Mouse (Mus musculus) embryonic facial prominence, embryonic 11.5 days (tissue): Measurements from ENCODE around the gene Tnni2. TPM values are rescaled to one million over a fixed set of nuclear protein-coding genes. Genes with fewer than 3 reads are reported as not detected.

Source experiments
- ATAC-seq: fragments of 200-750 bp; cut with Nextera tagmentation; replicated peaks from 2 replicates; pipeline ENCODE4 v1.8.0; 2017; ENCODE audit warnings: low read depth; ENCODE audit not compliant: insufficient number of reproducible peaks, low FRiP score, low TSS enrichment
- DNase-seq: peaks from one replicate; pipeline ENCODE4 v3.0.0-alpha.2; 2015; ENCODE audit warnings: low spot score
- H3K27ac ChIP-seq: fragments of 300-500 bp; sonication (generic); replicated peaks from 2 replicates; pipeline ENCODE4 v1.5.1; 2014; ENCODE audit warnings: mild to moderate bottlenecking, low read depth, low read length, control low read depth
- H3K27me3 ChIP-seq: fragments of 300-500 bp; sonication (generic); 2 replicates; pipeline ENCODE4 v1.6.1; 2014; ENCODE audit warnings: mild to moderate bottlenecking, low read length, moderate library complexity, mixed read lengths; ENCODE audit not compliant: control insufficient read depth, insufficient read depth
- H3K36me3 ChIP-seq: fragments of 300-500 bp; sonication (generic); replicated peaks from 2 replicates; pipeline ENCODE4 v1.6.1; 2014; ENCODE audit warnings: low read depth, mild to moderate bottlenecking, low read length, moderate library complexity, mixed read lengths; ENCODE audit not compliant: control insufficient read depth, insufficient read depth
- H3K4me1 ChIP-seq: fragments of 300-500 bp; sonication (generic); 2 replicates; pipeline ENCODE4 v1.6.1; 2014; ENCODE audit warnings: low read length, mixed read lengths; ENCODE audit not compliant: control insufficient read depth, insufficient read depth
- H3K4me2 ChIP-seq: fragments of 300-500 bp; sonication (generic); 2 replicates; pipeline ENCODE4 v1.6.1; 2014; ENCODE audit warnings: low read depth, mild to moderate bottlenecking, control low read depth, low read length, moderate library complexity
- H3K4me3 ChIP-seq: fragments of 300-500 bp; sonication (generic); 2 replicates; pipeline ENCODE4 v1.5.1; 2014; ENCODE audit warnings: low read depth, low read length, control low read depth
- H3K9ac ChIP-seq: fragments of 300-500 bp; sonication (generic); replicated peaks from 2 replicates; pipeline ENCODE4 v1.6.1; 2014; ENCODE audit warnings: mild to moderate bottlenecking, control low read depth, low read length
- H3K9me3 ChIP-seq: fragments of 300-500 bp; sonication (generic); replicated peaks from 2 replicates; pipeline ENCODE4 v1.6.1; 2016; ENCODE audit warnings: mild to moderate bottlenecking, low read length, inconsistent platforms, mixed read lengths; ENCODE audit not compliant: control insufficient read depth
- WGBS: fragments of 180-500 bp; shearing (Covaris S2); extraction: QIAGEN DNeasy Blood & Tissue Kit; methylation state at CpG from one replicate; pipeline ENCODE4 v1.1.7; 2014; 5-methylcytosine and 5-hydroxymethylcytosine counted together
- polyA plus RNA-seq: library from polyadenylated mRNA; unstranded; fragments of >200 nt; fragmentation: Nextera tagmentation; extraction: Ambion mirVana; gene quantifications from 2 replicates; pipeline ENCODE4 v1.2.1, GENCODE M21; 2014

The Tnni2 gene
- polyA plus RNA-seq, 1 experiment from 2014 or later, result 2.7 TPM

GRCm38 (mm10) chr7:142462594-142463078, 21.0 kb downstream of the Tnni2 start:
- H3K9ac ChIP-seq, result no peak overlapping the region
- WGBS, result 82% methylated on average over 4 of the region's 4 CpGs
- DNase-seq (no peak), ATAC-seq (no peak)
- no peaks in the 10 kb centered on the region for H3K9me3 ChIP-seq
- no peaks in the 10 kb centered on the region for H3K27me3 ChIP-seq
- H3K4me1 ChIP-seq, result no peaks in the 10 kb centered on the region
- no peak overlapping the region for H3K4me2 ChIP-seq
- H3K27ac ChIP-seq, result no peak overlapping the region
- H3K4me3 ChIP-seq, result no peak overlapping the region
- H3K36me3 ChIP-seq, result no peaks in the 10 kb centered on the region

- Histone ChIP-seq H3K36me3 (no peaks in the 10 kb centered on the region), H3K27ac (no peak overlapping the region), H3K9me3 (no peaks in the 10 kb centered on the region), H3K9ac (no peak overlapping the region), H3K4me1 (peaks cover 12% of the 10 kb centered on the region), H3K4me2 (no peak overlapping the region), H3K27me3 (no peaks in the 10 kb centered on the region), H3K4me3 (no peak overlapping the region)
- DNase-seq (no peak), ATAC-seq (no peak)
- 74% methylated on average over 7 of the region's 7 CpGs for WGBS
These were observed 28.6 kb downstream of the Tnni2 start for GRCm38 (mm10) chr7:142470171-142470691.

GRCm38 (mm10) chr7:142470808-142471413, 29.3 kb downstream of the Tnni2 start:
- Histone ChIP-seq H3K9ac (no peak overlapping the region), H3K4me3 (no peak overlapping the region), H3K36me3 (no peaks in the 10 kb centered on the region), H3K27ac (peak overlapping the region; percentile 60; the same call in 1 of the 2 replicates), H3K4me2 (no peak overlapping the region), H3K27me3 (no peaks in the 10 kb centered on the region), H3K9me3 (no peaks in the 10 kb centered on the region), H3K4me1 (peaks cover 12% of the 10 kb centered on the region)
- peak; percentile 47 for ATAC-seq
- WGBS, result 16% methylated on average over 4 of the region's 4 CpGs
- DNase-seq, result peak; percentile 65

GRCm38 (mm10) chr7:142471414-142471861, 29.8 kb downstream of the Tnni2 start:
- WGBS, result 20% methylated on average over 6 of the region's 6 CpGs
- no peak overlapping the region for H3K4me3 ChIP-seq
- H3K9me3 ChIP-seq, result no peaks in the 10 kb centered on the region
- peak overlapping the region; percentile 60 for H3K27ac ChIP-seq
- no peaks in the 10 kb centered on the region for H3K27me3 ChIP-seq
- 0 out of 2 replicates have a peak, but pooled peaks have one; percentile 2 for ATAC-seq
- no peaks in the 10 kb centered on the region for H3K36me3 ChIP-seq
- H3K4me1 ChIP-seq, result peaks cover 12% of the 10 kb centered on the region
- H3K4me2 ChIP-seq, result no peak overlapping the region
- DNase-seq, result no peak
- H3K9ac ChIP-seq, result peak overlapping the region; percentile 29; the same call in 1 of the 2 replicates

- H3K27ac ChIP-seq, result peak overlapping the region; percentile 60
- H3K4me3 ChIP-seq, result no peak overlapping the region
- H3K27me3 ChIP-seq, result no peaks in the 10 kb centered on the region; the same call in 1 of the 2 replicates
- peaks cover 12% of the 10 kb centered on the region for H3K4me1 ChIP-seq
- peak overlapping the region; percentile 39 for H3K9ac ChIP-seq
- H3K9me3 ChIP-seq, result no peaks in the 10 kb centered on the region
- 0 out of 2 replicates have a peak, but pooled peaks have one; percentile 10 for ATAC-seq
- H3K36me3 ChIP-seq, result no peaks in the 10 kb centered on the region
- DNase-seq, result no peak
- 30% methylated on average over 15 of the region's 15 CpGs for WGBS
- H3K4me2 ChIP-seq, result no peak overlapping the region
These were observed 30.4 kb downstream of the Tnni2 start for GRCm38 (mm10) chr7:142471884-142472570.

GRCm38 (mm10) chr7:142472936-142473335, 31.3 kb downstream of the Tnni2 start:
- Histone ChIP-seq H3K4me3 (no peak overlapping the region), H3K4me2 (no peak overlapping the region), H3K27me3 (no peaks in the 10 kb centered on the region; the same call in 1 of the 2 replicates), H3K4me1 (peaks cover 12% of the 10 kb centered on the region), H3K36me3 (no peaks in the 10 kb centered on the region), H3K9ac (no peak overlapping the region), H3K9me3 (no peaks in the 10 kb centered on the region), H3K27ac (no peak overlapping the region)
- 89% methylated on average over 4 of the region's 4 CpGs for WGBS
- DNase-seq (no peak), ATAC-seq (no peak)

GRCm38 (mm10) chr7:142473476-142473875, 31.9 kb downstream of the Tnni2 start:
- DNase-seq, result no peak
- H3K4me1 ChIP-seq, result peaks cover 12% of the 10 kb centered on the region
- H3K27ac ChIP-seq, result no peak overlapping the region

GRCm38 (mm10) chr7:142474799-142475198, 33.2 kb downstream of the Tnni2 start:
- H3K36me3 ChIP-seq, result no peaks in the 10 kb centered on the region
- ATAC-seq (no peak), DNase-seq (no peak)
- no peak overlapping the region for H3K4me2 ChIP-seq
- H3K9me3 ChIP-seq, result no peaks in the 10 kb centered on the region
- 77% methylated on average over 14 of the region's 14 CpGs for WGBS
- no peak overlapping the region for H3K9ac ChIP-seq
- no peak overlapping the region for H3K4me3 ChIP-seq
- peaks cover 12% of the 10 kb centered on the region for H3K4me1 ChIP-seq
- no peaks in the 10 kb centered on the region; the same call in 1 of the 2 replicates for H3K27me3 ChIP-seq
- no peak overlapping the region for H3K27ac ChIP-seq

More at GRCm38 (mm10) chr7:142473476-142473875, 31.9 kb downstream of the Tnni2 start:
- WGBS, result 87% methylated on average over 2 of the region's 2 CpGs
- H3K4me2 ChIP-seq, result no peak overlapping the region
- no peak overlapping the region for H3K4me3 ChIP-seq
- no peak for ATAC-seq
- no peaks in the 10 kb centered on the region; the same call in 1 of the 2 replicates for H3K27me3 ChIP-seq
- H3K36me3 ChIP-seq, result no peaks in the 10 kb centered on the region
- no peak overlapping the region for H3K9ac ChIP-seq
- H3K9me3 ChIP-seq, result no peaks in the 10 kb centered on the region
